Mouse (Mus musculus) adipocyte (in vitro differentiated cells): ENCODE results near the gene Stat5b.

ENCODE experiments used
- DNase-seq: peaks from one replicate; pipeline ENCODE4 v3.0.0-alpha.2; 2016; ENCODE audit warnings: low spot score

Gene Stat5b

GRCm38 (mm10) chr11:100865618-100866017 is 15.1 kb upstream of the Stat5b start:
- DNase-seq, result no peak

- DNase-seq, result no peak
Observed at GRCm38 (mm10) chr11:100863141-100863540, 12.6 kb upstream of the Stat5b start.

GRCm38 (mm10) chr11:100861836-100862235 is 11.3 kb upstream of the Stat5b start:
- no peak for DNase-seq

- DNase-seq, result no peak
Observed at GRCm38 (mm10) chr11:100861335-100861734, 10.8 kb upstream of the Stat5b start.

GRCm38 (mm10) chr11:100860198-100861048 is 9.9 kb upstream of the Stat5b start:
- peak; percentile 85 for DNase-seq

GRCm38 (mm10) chr11:100859579-100860075 is 9.1 kb upstream of the Stat5b start:
- no peak for DNase-seq

GRCm38 (mm10) chr11:100858935-100859578 is 8.5 kb upstream of the Stat5b start, which contains the start of gene Stat5a:
Stat5a (plus strand) TSS chr11:100859351.
- peak; percentile 99 for DNase-seq

GRCm38 (mm10) chr11:100857960-100858359 is 7.4 kb upstream of the Stat5b start:
- peak; percentile 49 for DNase-seq

GRCm38 (mm10) chr11:100855178-100855577 is 4.7 kb upstream of the Stat5b start:
- DNase-seq, result no peak

GRCm38 (mm10) chr11:100854268-100854667 is 3.7 kb upstream of the Stat5b start:
- DNase-seq, result no peak

GRCm38 (mm10) chr11:100853018-100853417 is 2.5 kb upstream of the Stat5b start:
- DNase-seq, result no peak

GRCm38 (mm10) chr11:100852088-100852487 is 1.6 kb upstream of the Stat5b start:
- no peak for DNase-seq

- peak; percentile 76 for DNase-seq
Observed at GRCm38 (mm10) chr11:100850778-100851528, 429 bp upstream of the Stat5b start.

- no peak for DNase-seq
Observed at GRCm38 (mm10) chr11:100849456-100850037, 977 bp downstream of the Stat5b start.

- DNase-seq, result no peak
Observed at GRCm38 (mm10) chr11:100848789-100849379, 1.6 kb downstream of the Stat5b start.

GRCm38 (mm10) chr11:100848080-100848479 is 2.4 kb downstream of the Stat5b start:
- no peak for DNase-seq

- DNase-seq, result no peak
Observed at GRCm38 (mm10) chr11:100847572-100847971, 3.0 kb downstream of the Stat5b start.

GRCm38 (mm10) chr11:100845793-100846192 is 4.7 kb downstream of the Stat5b start:
- DNase-seq, result no peak

GRCm38 (mm10) chr11:100844121-100844520 is 6.4 kb downstream of the Stat5b start:
- DNase-seq, result no peak

- DNase-seq, result no peak
Observed at GRCm38 (mm10) chr11:100843070-100843669, 7.4 kb downstream of the Stat5b start.

GRCm38 (mm10) chr11:100842025-100842424 is 8.5 kb downstream of the Stat5b start:
- no peak for DNase-seq
